Mouse (Mus musculus) heart, postnatal 0 days (tissue): ENCODE data around the gene Zfp979.

ENCODE experiments used
- CTCF ChIP-seq: IDR thresholded peaks from 2 replicates; pipeline ENCODE4 v1.5.1; 2016; ENCODE audit warnings: antibody characterized with exemption, control low read depth, low read depth
- EP300 ChIP-seq: IDR thresholded peaks from 2 replicates; pipeline ENCODE4 v1.6.1; 2016; ENCODE audit warnings: antibody characterized with exemption, low read depth

- TF ChIP-seq CTCF (no peak), EP300 (no peak)
Measured at GRCm38 (mm10) chr4:147565426-147566220, 76.7 kb downstream of the Zfp979 start.
